Mouse (Mus musculus): Measurements from ENCODE around the gene Pou2f3. TPM values are rescaled to one million over a fixed set of nuclear protein-coding genes. Genes with fewer than 3 reads are reported as not detected.

Gene Pou2f3
- polyA plus RNA-seq, 1 experiment, result not detected

DNA sequence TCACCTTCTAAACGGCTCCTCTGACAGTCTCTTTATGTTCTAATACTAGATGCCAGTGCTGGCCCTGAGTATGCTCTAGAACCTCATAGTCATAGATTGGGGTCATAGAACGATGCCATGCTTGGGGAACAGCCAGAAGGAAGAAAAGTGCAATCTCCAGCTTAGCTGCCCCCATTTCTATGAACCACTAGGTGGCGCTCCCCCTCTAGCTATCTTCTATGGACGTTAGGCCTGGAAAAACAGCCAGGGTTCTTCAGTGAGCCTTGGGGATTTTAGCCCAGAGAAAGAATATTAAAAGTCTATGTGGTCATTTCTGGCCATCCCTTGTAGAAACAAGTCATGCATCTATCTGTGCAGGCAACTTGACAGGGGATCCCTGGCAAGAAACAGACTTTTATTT lies 68.3 kb downstream of the Pou2f3 start:
- Histone ChIP-seq H3K27me3 (ENCODE audit: control insufficient read depth, insufficient read depth, insufficient read length) (peaks cover 5% of the 10 kb centered on the region), H3K4me2 (ENCODE audit: low read depth) (no peak overlapping the region), H3K36me3 (ENCODE audit: control insufficient read depth, insufficient read depth) (no peaks in the 10 kb centered on the region), H3K79me2 (ENCODE audit: control insufficient read depth, insufficient read depth) (no peaks in the 10 kb centered on the region), H3K4me3 (no peak overlapping the region), H3ac (ENCODE audit: control insufficient read depth, insufficient read length) (no peak overlapping the region)
- TF ChIP-seq MAX (IDR thresholded peaks at IDR 0.05; ENCODE audit: low read depth), result no peak
- TF ChIP-seq REST (IDR thresholded peaks at IDR 0.05; ENCODE audit: insufficient read depth, insufficient read length), result no peak
- TF ChIP-seq POLR2A (IDR thresholded peaks at IDR 0.05; ENCODE audit: insufficient read length, low read depth), result no peak
- TF ChIP-seq SRF (IDR thresholded peaks at IDR 0.05; ENCODE audit: control insufficient read depth, insufficient read length, low read depth), result no peak
- TF ChIP-seq MYOD1 (IDR thresholded peaks at IDR 0.05; ENCODE audit: control insufficient read depth in 1 of 3, insufficient read length in 2 of 3, low read depth in 2 of 3), result no peak
- no peak for TF ChIP-seq TCF12 (IDR thresholded peaks at IDR 0.05; ENCODE audit: insufficient read depth, poor library complexity, severe bottlenecking)

DNA sequence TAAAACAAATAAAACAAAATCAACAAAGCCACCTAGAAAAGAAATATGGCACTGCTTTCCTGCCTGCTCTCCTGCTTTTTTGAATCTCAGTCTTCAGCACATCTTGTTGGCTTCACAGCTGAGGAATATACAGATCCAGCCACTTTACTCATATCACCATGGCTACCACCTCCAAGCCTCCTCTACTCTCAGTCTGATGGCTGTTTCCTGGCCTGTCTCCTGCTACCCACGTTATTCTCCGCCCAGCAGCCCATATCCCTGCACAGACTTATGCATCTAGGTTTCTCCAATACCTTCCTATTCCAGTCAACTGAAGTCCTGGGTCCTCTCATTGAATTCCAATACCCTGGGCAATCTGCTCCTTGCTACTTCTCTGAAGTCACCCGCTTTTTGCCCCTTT lies 76.6 kb downstream of the Pou2f3 start:
- Histone ChIP-seq H3K27me3 (ENCODE audit: control insufficient read depth, insufficient read depth, insufficient read length) (peaks cover 5% of the 10 kb centered on the region), H3K36me3 (ENCODE audit: control insufficient read depth, insufficient read depth) (no peaks in the 10 kb centered on the region), H3K79me2 (ENCODE audit: control insufficient read depth, insufficient read depth) (no peaks in the 10 kb centered on the region), H3ac (ENCODE audit: control insufficient read depth, insufficient read length) (no peak overlapping the region), H3K4me2 (ENCODE audit: low read depth) (no peak overlapping the region), H3K4me3 (no peak overlapping the region)
- no peak for TF ChIP-seq POLR2AphosphoS2 (IDR thresholded peaks at IDR 0.05; ENCODE audit: insufficient read length, low read depth)
- TF ChIP-seq CEBPB (IDR thresholded peaks at IDR 0.05; ENCODE audit: insufficient read depth, poor library complexity, severe bottlenecking), result no peak
- no peak for TF ChIP-seq POLR2A (IDR thresholded peaks at IDR 0.05; ENCODE audit: insufficient read length, low read depth)
- TF ChIP-seq REST (IDR thresholded peaks at IDR 0.05; ENCODE audit: insufficient read depth, insufficient read length), result no peak
- no peak for TF ChIP-seq TCF3 (IDR thresholded peaks at IDR 0.05; ENCODE audit: insufficient read length, low read depth)
- TF ChIP-seq TCF12 (IDR thresholded peaks at IDR 0.05; ENCODE audit: insufficient read depth, poor library complexity, severe bottlenecking), result no peak
- TF ChIP-seq MYOG (IDR thresholded peaks at IDR 0.05; ENCODE audit: control insufficient read depth in 1 of 3, insufficient read depth in 1 of 3, insufficient read length in 2 of 3, low read depth in 2 of 3), result no peak
- no peak for TF ChIP-seq SRF (IDR thresholded peaks at IDR 0.05; ENCODE audit: control insufficient read depth, insufficient read length, low read depth)
- TF ChIP-seq MYOD1 (IDR thresholded peaks at IDR 0.05; ENCODE audit: control insufficient read depth in 1 of 3, insufficient read length in 2 of 3, low read depth in 2 of 3), result no peak
- TF ChIP-seq USF1 (IDR thresholded peaks at IDR 0.05; ENCODE audit: low read depth), result no peak
- no peak for TF ChIP-seq MAX (IDR thresholded peaks at IDR 0.05; ENCODE audit: low read depth)
- TF ChIP-seq E2F4 (IDR thresholded peaks at IDR 0.05; ENCODE audit: insufficient read depth), result no peak

DNA sequence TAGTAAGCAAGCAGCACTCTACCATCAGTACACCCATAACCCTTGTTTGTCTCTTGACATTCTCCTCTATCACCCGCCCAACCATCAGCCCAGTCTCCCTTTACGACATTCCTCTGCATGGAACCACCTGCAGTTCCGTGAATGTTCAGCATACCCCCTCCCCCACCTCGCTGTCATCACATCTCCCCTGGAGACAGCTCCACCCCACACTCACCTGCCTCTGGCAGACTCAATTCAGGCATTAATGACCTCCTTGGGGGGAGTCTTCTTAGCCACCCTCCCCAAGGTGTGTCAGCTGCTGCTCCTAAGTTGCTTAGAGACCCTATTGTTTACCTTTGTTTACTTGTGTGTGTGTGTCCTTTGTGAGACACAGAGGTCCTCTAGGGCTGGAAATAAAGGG lies 77.8 kb downstream of the Pou2f3 start:
- no peaks in the 10 kb centered on the region for H3K79me2 ChIP-seq (ENCODE audit: control insufficient read depth, insufficient read depth)
- no peak overlapping the region for H3ac ChIP-seq (ENCODE audit: control insufficient read depth, insufficient read length)
- peaks cover 5% of the 10 kb centered on the region for H3K27me3 ChIP-seq (ENCODE audit: control insufficient read depth, insufficient read depth, insufficient read length)
- H3K4me3 ChIP-seq, result no peak overlapping the region
- TF ChIP-seq POLR2A (IDR thresholded peaks at IDR 0.05; ENCODE audit: insufficient read length, low read depth), result no peak
- no peak for TF ChIP-seq USF1 (IDR thresholded peaks at IDR 0.05; ENCODE audit: low read depth)
- TF ChIP-seq POLR2AphosphoS2 (IDR thresholded peaks at IDR 0.05; ENCODE audit: insufficient read length, low read depth), result no peak
- TF ChIP-seq SRF (IDR thresholded peaks at IDR 0.05; ENCODE audit: control insufficient read depth, insufficient read length, low read depth), result no peak
- TF ChIP-seq E2F4 (IDR thresholded peaks at IDR 0.05; ENCODE audit: insufficient read depth), result no peak
- TF ChIP-seq TCF12 (IDR thresholded peaks at IDR 0.05; ENCODE audit: insufficient read depth, poor library complexity, severe bottlenecking), result no peak
- no peak for TF ChIP-seq MYOG (IDR thresholded peaks at IDR 0.05; ENCODE audit: control insufficient read depth in 1 of 3, insufficient read depth in 1 of 3, insufficient read length in 2 of 3, low read depth in 2 of 3)
- no peak for TF ChIP-seq MAX (IDR thresholded peaks at IDR 0.05; ENCODE audit: low read depth)
- no peak for TF ChIP-seq MYOD1 (IDR thresholded peaks at IDR 0.05; ENCODE audit: control insufficient read depth in 1 of 3, insufficient read length in 2 of 3, low read depth in 2 of 3)
- no peak for TF ChIP-seq TCF3 (IDR thresholded peaks at IDR 0.05; ENCODE audit: insufficient read length, low read depth)
- TF ChIP-seq CEBPB (IDR thresholded peaks at IDR 0.05; ENCODE audit: insufficient read depth, poor library complexity, severe bottlenecking), result no peak
- no peak for TF ChIP-seq REST (IDR thresholded peaks at IDR 0.05; ENCODE audit: insufficient read depth, insufficient read length)
- no peak overlapping the region for H3K4me2 ChIP-seq (ENCODE audit: low read depth)
- no peaks in the 10 kb centered on the region for H3K36me3 ChIP-seq (ENCODE audit: control insufficient read depth, insufficient read depth)

DNA sequence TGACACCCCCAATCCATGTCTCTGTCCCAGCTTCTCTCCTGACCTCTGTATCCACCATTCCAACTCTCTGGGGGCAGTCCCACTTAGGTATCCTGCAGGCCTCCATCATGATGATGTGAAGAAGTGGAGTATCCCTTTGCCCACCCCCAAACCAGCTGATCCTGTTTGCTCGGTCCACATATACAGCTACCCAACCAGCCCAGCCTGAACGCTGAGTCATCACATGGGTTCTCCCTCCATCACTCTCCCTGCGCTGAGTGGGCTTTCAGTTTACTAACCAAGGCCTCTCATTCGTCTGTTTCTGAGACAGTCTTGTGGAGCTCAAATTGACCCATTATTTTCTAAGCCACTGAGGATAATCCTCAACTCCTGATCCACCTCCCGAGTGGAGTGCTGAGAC lies 78.2 kb downstream of the Pou2f3 start:
- no peak for TF ChIP-seq REST (IDR thresholded peaks at IDR 0.05; ENCODE audit: insufficient read depth, insufficient read length)
- no peak for TF ChIP-seq CEBPB (IDR thresholded peaks at IDR 0.05; ENCODE audit: insufficient read depth, poor library complexity, severe bottlenecking)
- TF ChIP-seq MAX (IDR thresholded peaks at IDR 0.05; ENCODE audit: low read depth), result no peak
- no peak for TF ChIP-seq MYOG (IDR thresholded peaks at IDR 0.05; ENCODE audit: control insufficient read depth in 1 of 3, insufficient read depth in 1 of 3, insufficient read length in 2 of 3, low read depth in 2 of 3)
- TF ChIP-seq USF1 (IDR thresholded peaks at IDR 0.05; ENCODE audit: low read depth), result no peak
- TF ChIP-seq MYOD1 (IDR thresholded peaks at IDR 0.05; ENCODE audit: control insufficient read depth in 1 of 3, insufficient read length in 2 of 3, low read depth in 2 of 3), result no peak
- no peak for TF ChIP-seq POLR2A (IDR thresholded peaks at IDR 0.05; ENCODE audit: insufficient read length, low read depth)
- no peak for TF ChIP-seq POLR2AphosphoS2 (IDR thresholded peaks at IDR 0.05; ENCODE audit: insufficient read length, low read depth)
- TF ChIP-seq SRF (IDR thresholded peaks at IDR 0.05; ENCODE audit: control insufficient read depth, insufficient read length, low read depth), result no peak
- TF ChIP-seq TCF3 (IDR thresholded peaks at IDR 0.05; ENCODE audit: insufficient read length, low read depth), result no peak
- TF ChIP-seq E2F4 (IDR thresholded peaks at IDR 0.05; ENCODE audit: insufficient read depth), result no peak
- TF ChIP-seq TCF12 (IDR thresholded peaks at IDR 0.05; ENCODE audit: insufficient read depth, poor library complexity, severe bottlenecking), result no peak
- no peaks in the 10 kb centered on the region for H3K79me2 ChIP-seq (ENCODE audit: control insufficient read depth, insufficient read depth)

More for the DNA sequence above, 78.2 kb downstream of the Pou2f3 start:
- Histone ChIP-seq H3K4me2 (ENCODE audit: low read depth) (no peak overlapping the region), H3K4me3 (no peak overlapping the region), H3K27me3 (ENCODE audit: control insufficient read depth, insufficient read depth, insufficient read length) (peaks cover 5% of the 10 kb centered on the region), H3K36me3 (ENCODE audit: control insufficient read depth, insufficient read depth) (no peaks in the 10 kb centered on the region), H3ac (ENCODE audit: control insufficient read depth, insufficient read length) (no peak overlapping the region)

All from myocyte (in vitro differentiated cells).